Mouse (Mus musculus) T-cell, adult 2 months (primary cell): ENCODE data around the gene Gsdmc3.
"Not testable (repeated sequence)": the region's sequence is repeated elsewhere in the genome, so short reads cannot be mapped to it uniquely, and the experiment has no call there.

ENCODE experiments used
- DNase-seq: peaks from one replicate; pipeline ENCODE4 v3.0.0; 2022; ENCODE audit warnings: low spot score

Gsdmc3 gene

GRCm38 (mm10) chr15:63878458-63878857 lies at the start of gene Gsdmc3:
Gsdmc3 (minus strand) TSS chr15:63878558.
- DNase-seq, result not testable (repeated sequence)

- no peak for DNase-seq
Observed at GRCm38 (mm10) chr15:63926201-63926600, 47.8 kb upstream of the Gsdmc3 start.

GRCm38 (mm10) chr15:63924484-63924883 lies 46.1 kb upstream of the Gsdmc3 start:
- DNase-seq, result peak; percentile 5

GRCm38 (mm10) chr15:63921618-63922017 lies 43.3 kb upstream of the Gsdmc3 start:
- not testable (repeated sequence) for DNase-seq

GRCm38 (mm10) chr15:63919728-63920127 lies 41.4 kb upstream of the Gsdmc3 start:
- DNase-seq, result not testable (repeated sequence)

- not testable (repeated sequence) for DNase-seq
Observed at GRCm38 (mm10) chr15:63916584-63916983, 38.2 kb upstream of the Gsdmc3 start.

- DNase-seq, result not testable (repeated sequence)
Observed at GRCm38 (mm10) chr15:63912197-63912596, 33.8 kb upstream of the Gsdmc3 start, which contains the start of gene Gsdmc4. Gsdmc4 (minus strand) TSS chr15:63912297.

GRCm38 (mm10) chr15:63909896-63910295 lies 31.5 kb upstream of the Gsdmc3 start:
- not testable (repeated sequence) for DNase-seq

- DNase-seq, result peak; percentile 6
Observed at GRCm38 (mm10) chr15:63895560-63896353, 17.4 kb upstream of the Gsdmc3 start.

- not testable (repeated sequence) for DNase-seq
Observed at GRCm38 (mm10) chr15:63888440-63888839, 10.1 kb upstream of the Gsdmc3 start.

GRCm38 (mm10) chr15:63887949-63888348 lies 9.6 kb upstream of the Gsdmc3 start:
- not testable (repeated sequence) for DNase-seq

GRCm38 (mm10) chr15:63876160-63876559 lies 2.2 kb downstream of the Gsdmc3 start:
- DNase-seq, result not testable (repeated sequence)

GRCm38 (mm10) chr15:63861965-63862364 lies 16.4 kb downstream of the Gsdmc3 start:
- not testable (repeated sequence) for DNase-seq
